Mouse (Mus musculus) G1E (cell line): ENCODE data around the gene L3mbtl4. TPM values are rescaled to one million over a fixed set of nuclear protein-coding genes. Genes with fewer than 3 reads are reported as not detected.

ENCODE experiments used
- ATAC-seq: 2 replicates; pipeline ENCODE4 v1.8.0; 2016; ENCODE audit warnings: mild to moderate bottlenecking; ENCODE audit not compliant: insufficient number of reproducible peaks, poor library complexity, low FRiP score, severe bottlenecking; ENCODE audit errors: extremely low read depth
- DNase-seq: peaks from one replicate; pipeline ENCODE4 v3.0.0; 2012; ENCODE audit warnings: low spot score
- H3K27me3 ChIP-seq: 2 replicates; pipeline ENCODE4 v1.6.1; 2012; ENCODE audit warnings: mild to moderate bottlenecking, low read length, inconsistent platforms; ENCODE audit not compliant: insufficient read depth
- H3K36me3 ChIP-seq: replicated peaks from 2 replicates; pipeline ENCODE3; 2012; ENCODE audit warnings: mild to moderate bottlenecking, inconsistent platforms
- H3K4me1 ChIP-seq: 2 replicates; pipeline ENCODE4 v1.6.1; 2012; ENCODE audit warnings: low read depth, low read length, inconsistent platforms, mixed read lengths; ENCODE audit not compliant: insufficient read depth
- H3K4me3 ChIP-seq: 2 replicates; pipeline ENCODE4 v1.5.1; 2012; ENCODE audit warnings: low read depth, mild to moderate bottlenecking, inconsistent platforms, low read length, moderate library complexity, mixed read lengths
- H3K9me3 ChIP-seq: replicated peaks from 2 replicates; pipeline ENCODE4 v1.6.1; 2012; ENCODE audit warnings: inconsistent platforms
- CTCF ChIP-seq: IDR thresholded peaks from 2 replicates; pipeline ENCODE4 v1.5.1; 2012; ENCODE audit warnings: low read depth, low read length, inconsistent platforms, mixed read lengths
- GATA1 ChIP-seq: IDR thresholded peaks from 2 replicates; pipeline ENCODE4 v1.6.1; 2012; ENCODE audit warnings: borderline replicate concordance, low read length, inconsistent platforms, mixed read lengths
- GATA2 ChIP-seq: IDR thresholded peaks from 2 replicates; pipeline ENCODE4 v1.6.1; 2012; ENCODE audit warnings: low read depth, low read length, inconsistent platforms, borderline replicate concordance
- POLR2AphosphoS5 ChIP-seq: IDR thresholded peaks from 2 replicates; pipeline ENCODE4 v1.6.1; 2012; ENCODE audit warnings: low read depth, low read length, inconsistent platforms; ENCODE audit not compliant: insufficient replicate concordance
- TAL1 ChIP-seq: conservative IDR thresholded peaks from 2 replicates; pipeline ENCODE4 v1.6.1; 2012; ENCODE audit warnings: low read depth, low read length, inconsistent platforms, mixed read lengths
- polyA plus RNA-seq: library from polyadenylated mRNA; stranded (reverse); fragments of >175 nt; gene quantifications from 2 replicates; pipeline ENCODE4 v1.2.3, GENCODE M21; 2012
- total RNA-seq, 2 experiments: library from RNA; stranded (forward) in 1 of 2; stranded (reverse) in 1 of 2; fragments of 200-1000 nt in 1 of 2; fragments of >200 nt in 1 of 2; fragmentation: Nextera tagmentation in 1 of 2; gene quantifications; 2 replicates each; pipeline ENCODE4 v1.2.3; 2014 to 2017

The L3mbtl4 gene
- total and polyA plus RNA-seq, 3 experiments: 0.33 TPM; not detected in 2

DNA sequence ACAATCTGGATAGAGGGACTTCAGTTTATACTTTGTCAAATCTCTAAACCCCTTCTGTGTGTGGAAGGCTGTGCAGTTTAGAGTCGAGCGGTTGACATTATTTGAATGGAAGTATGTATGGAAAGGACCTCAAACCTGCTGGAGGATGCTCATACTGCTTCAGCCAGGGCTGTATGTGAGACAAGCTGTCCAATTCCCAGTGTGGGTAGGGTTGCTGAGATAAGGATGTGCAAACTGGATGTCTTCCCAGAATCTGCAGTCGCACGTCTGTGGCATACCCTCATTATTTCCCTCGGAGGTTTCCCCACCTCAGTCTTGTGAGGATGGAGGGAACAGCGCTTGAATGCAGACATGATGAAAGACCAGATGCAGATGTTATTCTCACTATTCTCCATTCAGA is 34.8 kb downstream of the L3mbtl4 start:
- no peaks in the 10 kb centered on the region for H3K27me3 ChIP-seq
- TF ChIP-seq CTCF: no peak
- no peak overlapping the region for H3K4me3 ChIP-seq
- H3K9me3 ChIP-seq: peaks cover 47% of the 10 kb centered on the region
- ATAC-seq (no peak), DNase-seq (no peak)
- H3K36me3 ChIP-seq: no peaks in the 10 kb centered on the region
- no peaks in the 10 kb centered on the region for H3K4me1 ChIP-seq

DNA sequence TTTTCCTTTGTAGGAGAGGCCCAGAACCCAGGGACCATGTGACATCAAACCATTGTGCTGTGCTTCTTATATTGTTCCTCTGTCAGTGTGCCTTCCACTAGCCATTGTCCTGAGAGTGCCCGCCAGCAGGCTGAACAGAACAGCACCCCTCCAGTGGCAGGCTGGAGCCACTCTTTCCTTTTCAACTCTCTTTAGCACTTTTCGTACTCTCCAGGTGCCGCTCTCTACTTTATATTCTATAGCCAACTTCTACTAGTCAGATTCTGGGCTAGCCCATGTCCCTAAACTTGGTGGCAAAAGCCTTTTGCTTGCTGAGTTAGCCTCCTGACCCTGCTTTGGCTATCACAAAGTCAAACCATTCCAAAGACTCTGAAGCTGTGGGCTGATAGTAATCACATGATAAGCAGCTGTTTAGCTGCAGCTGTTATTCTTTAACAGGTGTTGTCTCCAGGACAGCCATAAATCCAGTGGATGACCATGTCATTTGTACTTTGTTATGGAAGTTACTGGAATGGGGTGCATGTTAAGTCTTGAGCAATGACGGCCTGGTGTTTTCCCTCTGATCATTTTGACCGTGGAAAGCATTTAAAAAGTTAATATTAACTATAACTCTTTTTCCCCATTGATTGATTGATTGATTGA is 38.8 kb downstream of the L3mbtl4 start:
- Histone ChIP-seq H3K36me3 (no peaks in the 10 kb centered on the region), H3K4me1 (no peaks in the 10 kb centered on the region), H3K4me3 (no peak overlapping the region), H3K27me3 (no peaks in the 10 kb centered on the region), H3K9me3 (peaks cover 45% of the 10 kb centered on the region)
- ATAC-seq: no peak
- no peak for DNase-seq
- TF ChIP-seq POLR2AphosphoS5 (no peak), TAL1 (no peak), GATA1 (no peak), CTCF (no peak), GATA2 (no peak)

DNA sequence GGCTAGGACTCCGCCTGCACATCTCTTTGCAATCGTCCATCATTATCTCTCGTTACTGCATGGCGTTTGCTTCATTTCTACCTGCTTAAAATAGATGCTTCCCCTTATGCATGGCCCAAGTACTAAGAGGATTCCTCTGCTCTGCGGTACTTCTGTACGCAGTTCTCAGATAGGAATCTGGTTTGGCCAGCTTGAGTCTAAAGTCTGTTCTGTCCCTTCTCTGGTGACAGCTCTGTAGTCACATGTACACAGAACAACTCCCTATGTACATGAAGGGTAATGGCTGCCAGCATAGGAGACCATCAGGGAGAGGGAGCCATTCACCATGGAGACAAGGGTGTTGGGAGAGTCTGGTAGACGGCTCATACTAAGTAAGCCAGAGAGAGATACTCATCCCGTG is 47.3 kb downstream of the L3mbtl4 start:
- no peaks in the 10 kb centered on the region for H3K36me3 ChIP-seq
- H3K4me3 ChIP-seq: no peak overlapping the region
- no peak for DNase-seq
- H3K4me1 ChIP-seq: no peaks in the 10 kb centered on the region
- peaks cover 26% of the 10 kb centered on the region for H3K9me3 ChIP-seq
- no peak for ATAC-seq
- H3K27me3 ChIP-seq: no peaks in the 10 kb centered on the region
- no peak for TF ChIP-seq CTCF
- TF ChIP-seq GATA1: no peak
- no peak for TF ChIP-seq TAL1
- no peak for TF ChIP-seq GATA2
- no peak for TF ChIP-seq POLR2AphosphoS5

DNA sequence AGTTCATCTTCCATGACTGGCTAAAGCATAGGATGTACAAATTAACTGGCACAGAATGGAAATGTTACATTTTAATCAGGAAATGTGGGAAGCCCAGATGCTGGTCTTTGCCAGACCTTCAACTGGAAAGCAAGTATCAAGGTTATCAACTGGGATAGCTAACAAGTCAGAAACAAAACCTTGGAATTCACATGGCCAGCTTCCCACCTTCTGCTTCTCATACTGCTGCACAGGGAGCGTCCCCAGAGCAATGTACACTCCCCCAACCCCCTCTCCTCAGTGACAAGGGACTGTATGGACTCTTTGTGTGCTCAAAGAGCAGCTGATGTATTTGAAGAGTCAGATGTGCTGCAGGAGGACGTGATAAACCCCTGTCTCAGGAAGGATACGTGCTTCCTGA is 49.0 kb downstream of the L3mbtl4 start:
- H3K4me3 ChIP-seq: no peak overlapping the region
- H3K4me1 ChIP-seq: no peaks in the 10 kb centered on the region
- TF ChIP-seq TAL1 (no peak), CTCF (no peak), GATA1 (no peak), GATA2 (no peak), POLR2AphosphoS5 (no peak)
- H3K27me3 ChIP-seq: no peaks in the 10 kb centered on the region
- H3K36me3 ChIP-seq: no peaks in the 10 kb centered on the region
- no peak for ATAC-seq
- no peak for DNase-seq
- H3K9me3 ChIP-seq: peaks cover 30% of the 10 kb centered on the region

DNA sequence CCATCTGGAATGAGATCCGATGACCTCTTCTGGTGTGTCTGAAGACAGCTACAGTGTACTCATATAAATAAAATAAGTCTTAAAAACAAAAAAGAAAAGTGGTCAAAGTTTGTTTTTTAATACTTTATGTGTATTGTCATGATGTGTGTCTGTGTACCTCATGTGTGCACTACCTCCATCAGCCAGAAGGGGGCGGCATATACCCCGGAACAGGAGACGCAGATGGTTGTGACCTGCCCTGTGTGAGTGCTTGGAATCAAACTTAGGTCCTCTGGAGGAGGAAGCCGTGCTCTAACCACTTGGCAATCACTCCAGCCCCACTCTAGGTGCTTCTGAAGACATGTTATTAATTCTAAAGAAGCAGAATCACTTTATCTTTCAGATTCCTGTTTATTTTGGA is 58.6 kb downstream of the L3mbtl4 start:
- Histone ChIP-seq H3K4me3 (no peak overlapping the region), H3K4me1 (no peaks in the 10 kb centered on the region), H3K36me3 (no peaks in the 10 kb centered on the region), H3K9me3 (peaks cover 23% of the 10 kb centered on the region), H3K27me3 (no peaks in the 10 kb centered on the region)
- TF ChIP-seq CTCF: no peak
- TF ChIP-seq TAL1: no peak
- no peak for TF ChIP-seq POLR2AphosphoS5
- no peak for TF ChIP-seq GATA2
- TF ChIP-seq GATA1: no peak
- ATAC-seq: no peak
- no peak for DNase-seq

DNA sequence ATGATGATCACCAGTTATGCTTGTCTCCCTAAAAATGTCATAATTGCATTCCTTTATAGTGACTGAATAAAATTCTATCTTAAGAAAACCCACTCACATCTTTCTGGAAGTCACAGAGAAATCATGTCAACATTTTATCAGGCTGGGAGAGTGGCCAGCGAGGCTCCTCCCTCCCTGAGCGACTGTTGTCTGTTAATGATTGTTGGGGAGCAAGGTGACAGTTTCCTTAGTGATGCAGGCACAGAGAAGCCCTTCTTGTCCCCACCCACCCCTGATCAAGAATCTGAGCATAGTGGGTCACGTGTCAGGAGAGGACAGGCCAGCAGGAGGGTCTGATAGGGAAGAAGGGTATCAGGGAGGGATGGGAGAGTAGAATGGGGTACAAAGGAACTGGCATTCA is 59.8 kb downstream of the L3mbtl4 start:
- H3K9me3 ChIP-seq: peaks cover 18% of the 10 kb centered on the region
- H3K4me3 ChIP-seq: no peak overlapping the region
- H3K27me3 ChIP-seq: no peaks in the 10 kb centered on the region
- TF ChIP-seq GATA2: no peak
- TF ChIP-seq POLR2AphosphoS5: no peak
- TF ChIP-seq GATA1: no peak
- TF ChIP-seq CTCF: no peak
- TF ChIP-seq TAL1: no peak
- DNase-seq (no peak), ATAC-seq (no peak)
- H3K36me3 ChIP-seq: no peaks in the 10 kb centered on the region
- no peaks in the 10 kb centered on the region for H3K4me1 ChIP-seq
